Mouse (Mus musculus) kidney, adult 11 months (tissue): ENCODE data around the gene Lztr1.

Experiments used
- DNase-seq: peaks from one replicate; pipeline ENCODE4 v3.0.0; 2022

Lztr1 gene

DNA sequence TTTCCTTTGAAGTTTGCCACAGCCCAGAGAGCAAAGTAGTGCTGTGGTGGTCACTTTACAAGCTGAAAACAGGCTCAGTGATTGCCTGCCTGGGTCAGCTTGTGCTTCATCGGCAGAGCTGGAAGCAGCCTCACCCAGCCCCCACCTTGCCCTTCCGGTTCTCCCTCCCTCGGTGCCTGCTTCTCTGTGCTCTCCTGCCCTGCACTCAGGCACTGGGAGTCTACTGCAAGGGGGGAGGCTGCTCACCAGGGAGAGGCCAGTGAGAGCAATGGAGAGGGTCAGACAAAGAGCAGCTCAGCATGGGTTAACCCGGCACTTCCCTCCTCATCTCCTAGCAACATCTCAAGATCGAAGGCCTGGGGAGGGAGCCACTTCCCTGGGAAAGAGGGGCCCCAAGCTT is 50.3 kb downstream of the Lztr1 start:
- DNase-seq: no peak

DNA sequence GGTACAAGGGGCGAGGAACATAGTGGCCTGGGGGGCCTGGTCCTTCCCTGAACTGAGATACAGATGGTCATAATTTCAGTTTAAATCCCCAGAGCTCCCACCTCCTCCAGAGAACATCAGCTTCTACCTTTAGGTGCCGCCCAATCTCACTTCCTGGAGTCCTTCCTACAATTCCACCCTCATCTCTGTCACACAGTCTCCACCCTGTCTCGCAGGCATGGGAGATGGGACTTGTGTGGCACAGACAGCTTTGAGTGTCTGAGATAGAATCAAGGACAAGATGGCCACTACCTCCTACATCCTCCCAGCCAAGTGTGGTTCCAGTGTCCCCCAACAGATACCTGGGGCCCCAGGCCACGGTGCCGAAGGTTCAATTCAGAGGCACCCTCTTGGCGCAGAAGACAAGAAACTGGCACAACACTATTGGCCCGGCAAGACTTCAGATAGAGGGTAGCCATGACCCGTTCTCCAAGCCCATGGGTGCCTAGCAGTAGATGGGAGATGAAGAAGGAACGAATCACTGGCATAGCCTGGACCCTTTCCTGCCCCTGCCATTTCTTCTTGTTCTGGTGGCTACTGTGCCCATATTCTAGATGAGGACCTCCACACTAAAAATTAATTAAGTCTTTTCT is 51.0 kb downstream of the Lztr1 start:
- DNase-seq: no peak

DNA sequence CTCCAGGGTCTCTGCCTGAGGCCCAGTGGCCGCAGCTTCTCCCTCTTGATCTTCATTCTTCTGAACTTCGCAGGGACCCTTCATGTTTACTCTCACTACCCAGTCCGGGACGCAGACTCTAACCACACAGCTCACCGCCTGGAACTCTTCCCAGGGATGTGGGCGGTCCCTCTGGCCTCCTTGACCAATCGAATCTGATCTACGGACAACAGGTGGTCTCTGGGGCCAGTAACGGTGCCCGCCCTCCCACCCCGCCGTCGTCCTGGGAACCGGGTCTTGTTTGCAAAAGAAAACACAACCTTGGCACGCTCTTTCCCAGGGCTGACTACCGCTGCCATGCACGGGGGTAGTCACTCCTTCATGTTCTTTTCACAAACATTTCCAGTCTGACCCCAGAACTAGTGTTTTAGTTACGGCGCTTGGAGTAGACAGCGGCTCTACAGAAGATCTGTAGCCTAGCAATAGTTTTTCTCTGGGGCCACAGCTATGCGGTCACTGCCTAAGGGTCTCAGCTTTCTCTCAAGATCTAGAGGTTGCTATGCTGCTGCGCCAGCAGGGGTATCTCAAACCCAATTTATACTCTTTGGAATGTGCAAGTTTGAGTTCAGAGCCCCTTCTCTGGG is 52.8 kb downstream of the Lztr1 start, which contains the start of gene Lrrc74b:
TSS of gene Lrrc74b (minus strand) at position 120 of the 623 bp plus-strand sequence.
- peak; percentile 29 for DNase-seq

DNA sequence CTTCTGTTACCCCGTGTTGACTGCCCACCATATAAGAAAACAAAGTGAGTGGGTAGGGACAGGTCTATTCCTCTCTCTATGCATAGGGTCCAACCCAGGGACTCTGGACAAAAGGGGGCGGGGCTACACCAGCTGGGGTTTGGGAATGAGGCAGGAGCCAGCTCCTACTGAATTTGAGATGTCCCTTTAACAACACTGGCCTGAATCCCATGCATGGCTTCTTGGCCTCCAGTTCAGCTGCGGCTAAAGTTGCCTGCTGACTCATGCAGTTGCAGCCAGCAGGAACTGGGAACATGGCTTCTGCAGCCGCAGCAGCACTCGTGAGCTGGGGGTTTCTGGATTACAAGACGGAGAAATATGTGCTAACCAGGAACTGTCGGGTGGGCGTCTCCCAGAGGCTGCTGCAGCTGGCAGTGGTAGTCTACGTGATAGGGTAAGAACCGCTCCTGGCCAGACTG is 53.3 kb downstream of the Lztr1 start, which contains the start of gene P2rx6:
TSS of gene P2rx6 (plus strand) at position 135 of the 458 bp plus-strand sequence.
- DNase-seq: no peak

DNA sequence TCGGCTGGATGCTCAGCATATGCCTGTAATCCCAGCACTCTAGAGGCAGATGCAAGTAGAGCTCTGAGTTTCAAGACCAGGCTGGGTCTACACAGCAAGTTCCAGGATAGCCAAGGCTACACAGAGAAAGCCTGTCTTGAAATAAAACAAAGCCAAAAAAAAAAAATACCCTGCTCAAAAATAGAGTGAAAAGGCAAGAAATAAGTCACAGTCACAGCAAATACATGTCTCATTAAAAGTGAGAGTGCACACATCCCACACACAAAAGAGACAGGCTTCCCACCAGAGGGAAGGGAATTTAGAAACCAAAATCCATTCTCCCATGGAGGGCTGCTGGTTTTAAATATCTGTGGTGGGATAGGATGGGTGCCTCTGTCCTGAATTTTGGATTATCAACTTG is 55.1 kb downstream of the Lztr1 start:
- DNase-seq: no peak

GRCm38 (mm10) chr16:17564221-17564620 is 55.7 kb downstream of the Lztr1 start:
- no peak for DNase-seq

DNA sequence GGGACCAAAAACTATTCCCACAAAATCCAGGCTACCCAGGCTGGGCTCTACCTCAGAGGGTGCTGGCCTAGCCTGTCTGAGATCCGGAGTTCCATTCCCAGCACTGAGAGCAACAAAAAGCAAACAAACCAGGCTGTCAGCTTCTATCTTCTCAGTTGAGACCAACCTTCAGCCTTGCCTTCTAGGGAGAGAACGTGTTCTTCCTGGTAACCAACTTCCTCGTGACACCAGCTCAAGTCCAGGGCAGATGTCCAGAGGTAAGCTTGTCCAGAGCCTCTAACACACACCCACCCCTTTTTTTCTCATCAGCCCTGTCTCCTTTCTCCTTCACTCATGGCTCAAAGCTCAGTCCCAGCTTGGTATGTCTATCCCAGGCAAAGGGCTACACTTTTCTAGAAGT is 56.3 kb downstream of the Lztr1 start:
- no peak for DNase-seq

- DNase-seq: no peak
These were observed 57.7 kb downstream of the Lztr1 start for GRCm38 (mm10) chr16:17566186-17566585.
